Mouse (Mus musculus): ENCODE results near the gene Gjc3.

Gene Gjc3

DNA sequence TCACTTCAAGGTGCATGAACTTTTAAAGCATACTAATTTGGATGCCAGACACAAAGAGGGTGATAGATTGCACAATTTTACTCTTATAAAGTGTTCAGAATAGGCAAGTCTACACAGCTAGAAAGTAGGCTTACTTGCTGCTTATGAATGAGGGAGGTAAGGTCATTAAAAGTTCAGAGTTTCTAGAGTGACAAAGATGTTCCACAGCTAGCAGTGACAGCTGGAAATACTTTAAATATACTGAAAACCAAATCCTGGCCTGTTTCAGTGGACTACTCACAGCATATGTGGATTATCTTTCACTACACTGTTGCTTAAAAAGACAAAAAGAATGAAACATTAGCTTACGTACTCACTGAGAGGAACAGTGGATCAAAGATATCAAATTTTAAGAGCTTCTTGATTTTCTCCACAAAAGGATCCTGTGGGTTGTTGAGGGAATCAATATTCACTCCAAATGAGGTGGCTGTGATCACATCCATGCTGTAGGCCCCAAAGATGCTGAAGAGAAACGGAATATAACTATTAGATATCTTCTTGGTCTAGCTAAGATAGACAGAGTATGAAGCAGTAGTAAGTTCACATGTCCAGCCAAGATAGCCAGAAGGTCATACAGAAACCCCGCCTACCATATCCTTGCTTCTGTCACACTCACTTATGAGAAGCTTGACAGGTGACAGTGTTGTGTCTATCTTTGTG, 53.2 kb downstream of the Gjc3 start:
- no peak for DNase-seq (ENCODE audit: low read depth, low spot score)
